10 mouse cellular contexts compared by ENCODE assay signal in the genomic region with DNA sequence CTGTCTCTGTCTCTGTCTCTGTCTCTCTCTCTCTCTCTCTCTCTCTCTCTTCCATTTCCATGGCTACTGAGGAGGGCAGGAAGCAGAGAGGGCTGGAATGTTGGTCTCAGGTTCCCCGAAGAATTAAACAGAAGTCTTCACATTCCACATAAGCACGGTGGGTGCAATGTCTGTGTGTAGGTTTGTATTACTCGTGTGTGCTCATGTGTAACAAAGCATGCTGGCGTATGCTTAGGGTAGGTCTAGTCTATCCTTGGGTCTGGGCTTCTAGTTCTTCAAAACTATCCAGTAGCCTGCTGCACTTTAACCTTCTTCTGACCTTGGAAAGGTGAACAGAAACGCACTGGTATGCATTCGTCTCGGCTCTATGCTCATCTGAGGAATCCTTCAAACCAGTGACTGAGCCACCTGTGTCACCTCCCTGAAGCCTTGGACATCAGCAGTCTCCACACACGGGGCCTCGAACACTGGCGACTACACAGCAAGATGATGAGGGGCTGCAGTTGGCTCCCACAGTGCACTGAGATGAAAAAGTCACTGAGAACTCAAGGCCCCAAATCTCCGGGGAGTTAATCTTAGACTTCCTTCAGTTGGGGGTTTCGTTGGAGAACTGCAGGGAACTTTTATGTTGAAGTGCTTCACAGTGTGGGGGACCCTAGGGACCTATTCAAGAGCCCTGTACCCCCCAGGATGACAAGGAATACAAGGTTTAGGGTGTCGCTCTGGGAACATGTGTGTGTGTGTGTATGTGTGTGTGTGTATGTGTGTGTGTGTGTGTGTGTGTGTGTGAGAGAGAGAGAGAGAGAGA.
DNase-seq lines count a peak whose midpoint lies in the region; ATAC-seq and TF ChIP-seq lines count a peak whose summit lies in the region.
"Had no signal": no experiment of that assay in that cellular context is flagged by ENCODE, and none has a peak within 500 bp of the region (broad histone marks: within the 10 kb centered on the region; RNA-seq: fewer than 3 reads in every experiment).

No protein-coding gene starts in this region.

- H3K4me1 ChIP-seq in forebrain, embryonic 11.5 days (replicated peaks; ENCODE audit: control insufficient read depth, insufficient read depth, low read length): peaks cover 7% of the 10 kb centered on the region; the same call in 1 of the 2 replicates
- peaks cover 3% of the 10 kb centered on the region; the same call in 1 of the 2 replicates for H3K4me1 ChIP-seq in forebrain, postnatal 0 days (ENCODE audit: insufficient read depth)
- peaks cover 38% of the 10 kb centered on the region for H3K4me1 ChIP-seq in lung, embryonic 16.5 days (replicated peaks; ENCODE audit: control insufficient read depth, insufficient read depth, low read length)
- H3K4me1 ChIP-seq in forebrain, embryonic 15.5 days: peaks cover 56% of the 10 kb centered on the region
- H3K4me1 ChIP-seq in neural tube, embryonic 12.5 days: peaks cover 70% of the 10 kb centered on the region

- no peak overlapping the region for H3K9ac ChIP-seq in forebrain, embryonic 11.5 days (ENCODE audit: low read length)
- no peak overlapping the region for H3K9ac ChIP-seq in forebrain, postnatal 0 days
- H3K9ac ChIP-seq in lung, embryonic 16.5 days (ENCODE audit: low read length): no peak overlapping the region
- H3K9ac ChIP-seq in forebrain, embryonic 15.5 days (replicated peaks): no peak overlapping the region
- no peak overlapping the region for H3K9ac ChIP-seq in neural tube, embryonic 12.5 days

- H3K27ac ChIP-seq in forebrain, embryonic 11.5 days (ENCODE audit: low read depth, low read length): no peak overlapping the region
- H3K27ac ChIP-seq in forebrain, postnatal 0 days (ENCODE audit: low read depth, low read length): no peak overlapping the region
- H3K27ac ChIP-seq in lung, embryonic 16.5 days (ENCODE audit: low read length): peak overlapping the region; percentile 67
- H3K27ac ChIP-seq in forebrain, embryonic 15.5 days (replicated peaks): peak overlapping the region; percentile 32; the same call in 1 of the 2 replicates
- peak overlapping the region; percentile 57 for H3K27ac ChIP-seq in neural tube, embryonic 12.5 days

- H3K9me3 ChIP-seq in forebrain, embryonic 11.5 days (ENCODE audit: control insufficient read depth, low read length): no peaks in the 10 kb centered on the region
- no peaks in the 10 kb centered on the region for H3K9me3 ChIP-seq in forebrain, postnatal 0 days (ENCODE audit: low read length)
- no peaks in the 10 kb centered on the region for H3K9me3 ChIP-seq in lung, embryonic 16.5 days (ENCODE audit: control insufficient read depth, low read length)
- no peaks in the 10 kb centered on the region for H3K9me3 ChIP-seq in forebrain, embryonic 15.5 days
- no peaks in the 10 kb centered on the region for H3K9me3 ChIP-seq in neural tube, embryonic 12.5 days

- no peaks in the 10 kb centered on the region for H3K36me3 ChIP-seq in forebrain, embryonic 11.5 days (ENCODE audit: control insufficient read depth, insufficient read depth, low read length)
- no peaks in the 10 kb centered on the region for H3K36me3 ChIP-seq in forebrain, postnatal 0 days (ENCODE audit: insufficient read depth)
- H3K36me3 ChIP-seq in lung, embryonic 16.5 days (ENCODE audit: control insufficient read depth, insufficient read depth, low read length): no peaks in the 10 kb centered on the region
- no peaks in the 10 kb centered on the region for H3K36me3 ChIP-seq in forebrain, embryonic 15.5 days
- H3K36me3 ChIP-seq in neural tube, embryonic 12.5 days: no peaks in the 10 kb centered on the region

- WGBS in forebrain, embryonic 11.5 days: 66% methylated on average over 13 of the region's 13 CpGs
- WGBS in forebrain, postnatal 0 days: 68% methylated on average over 13 of the region's 13 CpGs
- whole genome bisulfite sequencing in lung, embryonic 16.5 days: 43% methylated on average over 13 of the region's 13 CpGs
- whole genome bisulfite sequencing in forebrain, embryonic 15.5 days: 67% methylated on average over 13 of the region's 13 CpGs
- WGBS in neural tube, embryonic 12.5 days: 49% methylated on average over 13 of the region's 13 CpGs

- H3K4me2 ChIP-seq in forebrain, embryonic 11.5 days (ENCODE audit: low read depth, low read length, severe bottlenecking): no peak overlapping the region
- H3K4me2 ChIP-seq in forebrain, postnatal 0 days (ENCODE audit: low read depth): no peak overlapping the region
- no peak overlapping the region for H3K4me2 ChIP-seq in lung, embryonic 16.5 days (ENCODE audit: low read depth, low read length)
- no peak overlapping the region for H3K4me2 ChIP-seq in forebrain, embryonic 15.5 days (replicated peaks)
- H3K4me2 ChIP-seq in neural tube, embryonic 12.5 days (replicated peaks): peak overlapping the region; percentile 33; the same call in 1 of the 2 replicates

- no peak for TF ChIP-seq CTCF in forebrain, postnatal 0 days (IDR thresholded peaks at IDR 0.05; ENCODE audit: low read depth)

- H3K4me3 ChIP-seq in forebrain, embryonic 11.5 days (ENCODE audit: low read depth, low read length): no peak overlapping the region
- no peak overlapping the region for H3K4me3 ChIP-seq in forebrain, postnatal 0 days (ENCODE audit: low read depth, low read length)
- H3K4me3 ChIP-seq in lung, embryonic 16.5 days (ENCODE audit: low read length): no peak overlapping the region
- no peak overlapping the region for H3K4me3 ChIP-seq in forebrain, embryonic 15.5 days
- no peak overlapping the region for H3K4me3 ChIP-seq in neural tube, embryonic 12.5 days

- ATAC-seq in forebrain, embryonic 11.5 days (replicated peaks; ENCODE audit: low FRiP score): no peak
- ATAC-seq in forebrain, postnatal 0 days: no peak
- ATAC-seq in lung, embryonic 16.5 days (ENCODE audit: low read depth): no peak
- no peak for ATAC-seq in forebrain, embryonic 15.5 days (replicated peaks)
- peak; percentile 19; the same call in 1 of the 2 replicates for ATAC-seq in neural tube, embryonic 12.5 days (ENCODE audit: low FRiP score, low read depth)

- peak; percentile 48 for DNase-seq in forebrain, embryonic 11.5 days (ENCODE audit: low spot score)
- no peak for DNase-seq in forebrain, postnatal 0 days
- DNase-seq in lung, postnatal 14 days: no peak
- no peak for DNase-seq in left cerebral cortex, adult 18-20 months (ENCODE audit: low spot score in 2 of 2)
- no peak for DNase-seq in adrenal gland, adult 2 months
- DNase-seq: lung, postnatal 4 days; right cerebral cortex, postnatal 25 days had no signal

- H3K27me3 ChIP-seq in forebrain, embryonic 11.5 days (ENCODE audit: control insufficient read depth, insufficient read depth, low read length): no peaks in the 10 kb centered on the region
- H3K27me3 ChIP-seq in forebrain, postnatal 0 days (ENCODE audit: insufficient read depth, low read length): no peaks in the 10 kb centered on the region
- H3K27me3 ChIP-seq in lung, embryonic 16.5 days (ENCODE audit: control insufficient read depth, insufficient read depth, low read depth, low read length): no peaks in the 10 kb centered on the region
- H3K27me3 ChIP-seq in forebrain, embryonic 15.5 days: no peaks in the 10 kb centered on the region
- no peaks in the 10 kb centered on the region for H3K27me3 ChIP-seq in neural tube, embryonic 12.5 days (replicated peaks)

Comparison
In these comparisons a context has a peak if more than half of its experiments do, and no peak if none do; other contexts are left out.
1. H3K27ac ChIP-seq: peak in lung, embryonic 16.5 days (single experiment), forebrain, embryonic 15.5 days (single experiment) and neural tube, embryonic 12.5 days (single experiment); none in forebrain, embryonic 11.5 days (single experiment) and forebrain, postnatal 0 days (single experiment).